Mouse (Mus musculus): ENCODE measurements around the gene Hemgn. TPM values are rescaled to one million over a fixed set of nuclear protein-coding genes. Genes with fewer than 3 reads are reported as not detected.

The Hemgn gene
- 0.09 and 0.77 TPM in 2 replicates for polyA plus RNA-seq (2015; fragmentation: Nextera tagmentation; extraction: Ambion mirVana)

DNA sequence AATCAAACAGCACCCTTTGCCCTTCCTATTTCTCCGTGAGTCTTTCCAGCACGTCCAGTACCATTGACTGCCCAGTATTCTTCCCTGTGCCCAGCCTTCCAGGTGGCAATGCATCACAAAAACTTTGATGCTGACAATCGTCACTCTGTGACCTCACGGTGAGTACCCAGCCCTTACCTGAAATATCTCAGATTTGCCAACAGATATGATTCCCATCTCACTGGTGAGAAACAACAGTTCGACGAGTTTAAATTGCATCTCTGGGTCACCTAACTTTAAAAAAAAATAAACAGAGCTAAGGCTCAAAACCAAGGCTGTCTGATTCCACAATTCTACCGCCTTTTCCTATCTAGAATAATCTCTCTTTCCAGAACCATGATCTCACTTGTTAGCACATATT is at the start of gene Hemgn:
TSS of gene Hemgn (minus strand) at position 101 of the 400 bp plus-strand sequence.
- H3K27me3 ChIP-seq = no peaks in the 10 kb centered on the region
- no peaks in the 10 kb centered on the region for H3K36me3 ChIP-seq (ENCODE audit: poor library complexity, severe bottlenecking)
- H3K4me1 ChIP-seq = no peaks in the 10 kb centered on the region
- WGBS = 86% methylated on average over 7 of the region's 7 CpGs
- H3K9ac ChIP-seq = no peak within 1 kb of the TSS
- H3K27ac ChIP-seq = no peak within 1 kb of the TSS
- H3K4me3 ChIP-seq = no peak within 1 kb of the TSS
- no peak for ATAC-seq
- no peak within 1 kb of the TSS for H3K4me2 ChIP-seq
- no peaks in the 10 kb centered on the region for H3K9me3 ChIP-seq (replicated peaks)

DNA sequence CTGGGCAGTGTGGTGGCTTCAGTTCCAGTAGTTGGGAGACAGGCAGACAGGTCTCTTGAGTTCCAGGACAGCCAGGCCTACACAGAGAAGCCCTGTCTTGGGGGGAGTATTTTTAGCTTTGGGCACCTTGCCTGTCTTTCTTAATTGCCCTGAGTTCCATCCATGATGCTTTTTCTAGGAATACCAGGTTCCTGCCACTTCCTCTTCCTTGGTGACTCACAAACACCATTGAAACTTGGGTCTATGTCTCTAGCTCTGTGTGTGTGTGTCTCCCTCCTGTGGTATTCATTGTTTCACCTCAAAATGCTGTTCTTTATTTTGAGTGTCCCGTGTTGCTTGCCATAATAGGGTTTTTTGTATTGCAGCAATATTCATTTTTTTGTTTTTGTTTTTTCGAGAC is 45.1 kb upstream of the Hemgn start:
- peaks cover 40% of the 10 kb centered on the region for H3K36me3 ChIP-seq (ENCODE audit: poor library complexity, severe bottlenecking)
- H3K4me1 ChIP-seq = peaks cover 39% of the 10 kb centered on the region
- 88% methylated on average over 2 of the region's 2 CpGs for WGBS
- no peaks in the 10 kb centered on the region for H3K27me3 ChIP-seq
- no peak overlapping the region for H3K9ac ChIP-seq
- ATAC-seq = no peak
- H3K27ac ChIP-seq = no peak overlapping the region
- H3K4me2 ChIP-seq = no peak overlapping the region
- no peaks in the 10 kb centered on the region for H3K9me3 ChIP-seq (replicated peaks)
- no peak overlapping the region for H3K4me3 ChIP-seq

DNA sequence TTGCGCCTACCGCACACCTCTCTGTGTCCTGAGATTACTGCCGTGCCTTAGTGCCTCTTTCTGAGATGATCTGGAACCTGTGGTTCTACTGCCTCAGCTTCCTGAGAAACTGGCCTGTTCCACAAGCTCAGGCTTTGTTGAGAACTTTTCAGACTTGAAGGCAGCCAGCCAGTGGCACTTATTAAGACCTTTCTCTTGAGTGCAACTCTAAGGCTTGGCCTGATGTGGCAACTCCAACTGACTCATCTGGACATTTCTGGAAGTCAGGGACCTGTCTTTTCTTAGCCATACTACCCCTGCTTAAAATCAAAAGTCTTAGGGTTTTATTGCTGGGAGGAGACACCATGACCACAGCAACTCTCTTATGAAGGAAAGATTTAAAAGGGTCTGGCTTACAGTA is 43.9 kb upstream of the Hemgn start:
- Histone ChIP-seq H3K4me3 (no peak overlapping the region), H3K27me3 (no peaks in the 10 kb centered on the region), H3K4me2 (no peak overlapping the region), H3K27ac (no peak overlapping the region), H3K4me1 (peaks cover 51% of the 10 kb centered on the region), H3K9me3 (replicated peaks) (no peaks in the 10 kb centered on the region), H3K9ac (no peak overlapping the region), H3K36me3 (ENCODE audit: poor library complexity, severe bottlenecking) (peaks cover 28% of the 10 kb centered on the region)
- ATAC-seq = no peak
- 96% methylated on average over 3 of the region's 3 CpGs for WGBS

DNA sequence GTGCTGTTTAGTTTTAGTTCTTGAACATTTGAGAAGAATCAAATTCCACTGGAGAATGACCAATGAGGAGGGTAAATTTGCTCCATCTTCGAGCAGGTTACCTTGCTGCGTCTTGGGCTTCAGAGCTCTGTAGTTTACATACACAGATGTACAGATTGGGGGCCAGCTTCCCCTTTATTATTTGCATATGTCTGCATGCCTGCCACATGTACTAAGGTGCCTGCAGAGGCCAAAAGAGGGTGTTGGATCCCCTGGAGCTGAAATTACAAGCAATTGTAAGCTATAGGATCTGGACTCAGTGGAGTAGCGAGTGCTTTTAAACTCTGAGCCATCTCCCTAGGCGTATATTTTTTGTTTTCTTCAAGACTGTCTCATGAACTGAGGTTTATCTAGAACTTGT is 43.5 kb upstream of the Hemgn start:
- WGBS = 91% methylated on average over 4 of the region's 4 CpGs
- no peak overlapping the region for H3K27ac ChIP-seq
- no peak overlapping the region for H3K4me3 ChIP-seq
- H3K4me2 ChIP-seq = no peak overlapping the region
- H3K9ac ChIP-seq = no peak overlapping the region
- peaks cover 52% of the 10 kb centered on the region for H3K4me1 ChIP-seq
- no peaks in the 10 kb centered on the region for H3K27me3 ChIP-seq
- H3K9me3 ChIP-seq (replicated peaks) = no peaks in the 10 kb centered on the region
- ATAC-seq = no peak
- peaks cover 25% of the 10 kb centered on the region for H3K36me3 ChIP-seq (ENCODE audit: poor library complexity, severe bottlenecking)

DNA sequence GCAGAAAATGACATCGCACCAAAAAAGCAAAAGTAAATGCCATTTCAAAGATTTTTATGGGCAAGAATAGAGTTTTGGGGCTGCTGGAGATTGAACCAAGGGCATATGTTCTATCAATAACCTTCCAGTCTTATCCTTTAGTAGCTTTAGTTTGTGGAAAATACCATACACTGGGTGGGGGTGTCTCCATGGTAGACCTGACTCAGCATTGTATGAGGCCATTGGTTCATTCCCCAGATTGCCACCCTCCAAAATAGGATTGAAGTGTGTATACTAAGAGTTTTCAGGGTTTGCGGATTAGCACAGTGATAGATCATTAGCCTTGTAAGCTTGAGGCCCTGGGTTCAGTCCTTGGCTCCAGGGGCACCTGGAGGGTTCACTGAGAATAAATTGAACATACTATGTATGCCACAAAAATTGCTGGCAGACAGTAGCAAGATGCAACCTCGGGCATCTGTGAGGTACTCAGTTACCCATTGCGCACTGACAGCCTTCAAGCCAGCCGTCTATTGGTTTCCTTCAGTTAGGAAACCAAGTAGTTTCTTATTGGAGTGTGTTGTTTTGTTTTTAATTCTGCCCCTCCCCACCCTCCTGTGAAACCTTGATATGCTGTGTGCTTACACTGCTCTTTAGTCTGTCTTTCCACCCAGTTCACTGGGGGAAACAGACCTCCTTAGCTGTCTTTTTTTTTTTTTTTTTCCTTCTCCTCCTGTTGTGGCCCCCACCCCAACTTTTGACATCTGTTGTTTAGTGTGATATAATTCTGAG is 41.0 kb upstream of the Hemgn start:
- WGBS = 75% methylated on average over 5 of the region's 5 CpGs
- H3K4me2 ChIP-seq = peak overlapping the region; percentile 90

DNA sequence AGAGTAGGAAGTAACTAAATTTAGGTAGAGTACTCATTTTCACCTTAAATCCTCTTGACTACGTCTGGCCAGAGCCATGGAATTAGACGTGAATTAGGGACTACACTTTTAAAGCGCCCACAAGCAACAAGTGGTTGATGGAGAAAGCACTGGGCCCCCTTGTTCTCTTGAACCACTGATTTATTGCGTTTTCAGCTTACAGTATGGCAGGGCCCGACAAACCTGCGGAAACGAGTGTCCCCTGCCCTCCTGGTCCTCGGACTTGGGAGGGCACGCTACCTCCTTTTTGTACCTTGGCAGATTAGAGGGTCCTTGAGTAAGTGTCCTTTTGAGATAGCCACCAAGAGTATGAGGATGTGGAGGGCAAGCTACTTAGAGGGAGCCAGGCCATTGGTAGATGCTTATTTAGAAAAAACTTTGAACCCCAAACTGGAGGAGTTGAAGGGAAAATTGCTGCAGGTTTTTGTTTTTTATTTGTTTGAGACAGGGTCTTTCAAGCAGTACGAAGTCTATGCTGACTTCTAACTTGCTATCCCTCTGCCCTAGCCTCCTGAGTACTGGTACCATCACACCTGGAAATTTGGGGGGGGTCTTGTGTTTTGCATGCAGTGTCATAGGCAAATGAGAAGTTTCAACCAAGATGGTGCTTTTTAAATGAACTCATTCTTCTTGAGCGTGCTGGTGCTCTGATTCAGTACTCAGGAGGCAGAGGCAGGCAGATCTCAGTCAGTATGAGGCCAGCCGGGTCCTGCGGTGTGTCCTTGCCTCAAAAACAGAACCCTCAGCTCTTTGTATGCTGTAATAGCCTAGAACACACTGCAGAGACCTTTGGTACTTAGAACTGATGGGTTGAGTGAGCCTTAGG is 39.8 kb upstream of the Hemgn start:
- H3K4me2 ChIP-seq = peak overlapping the region; percentile 90
- 0 out of 2 replicates have a peak, but pooled peaks cover 5% of the 10 kb centered on the region for H3K36me3 ChIP-seq (ENCODE audit: poor library complexity, severe bottlenecking)
- H3K9ac ChIP-seq = peak overlapping the region; percentile 99
- peak overlapping the region; percentile 99 for H3K27ac ChIP-seq
- 37% methylated on average over 13 of the region's 13 CpGs for WGBS
- H3K9me3 ChIP-seq (replicated peaks) = no peaks in the 10 kb centered on the region
- H3K27me3 ChIP-seq = no peaks in the 10 kb centered on the region
- no peak for ATAC-seq
- peaks cover 63% of the 10 kb centered on the region for H3K4me1 ChIP-seq
- peak overlapping the region; percentile 91 for H3K4me3 ChIP-seq

More for the DNA sequence above, 41.0 kb upstream of the Hemgn start:
- no peaks in the 10 kb centered on the region for H3K9me3 ChIP-seq (replicated peaks)
- H3K4me1 ChIP-seq = peaks cover 58% of the 10 kb centered on the region
- H3K4me3 ChIP-seq = no peak overlapping the region
- no peak for ATAC-seq
- no peak overlapping the region for H3K27ac ChIP-seq
- H3K36me3 ChIP-seq (ENCODE audit: poor library complexity, severe bottlenecking) = 0 out of 2 replicates have a peak, but pooled peaks cover 8% of the 10 kb centered on the region
- H3K9ac ChIP-seq = 0 out of 2 replicates have a peak overlapping the region, but pooled peaks have one; percentile 17
- no peaks in the 10 kb centered on the region for H3K27me3 ChIP-seq

DNA sequence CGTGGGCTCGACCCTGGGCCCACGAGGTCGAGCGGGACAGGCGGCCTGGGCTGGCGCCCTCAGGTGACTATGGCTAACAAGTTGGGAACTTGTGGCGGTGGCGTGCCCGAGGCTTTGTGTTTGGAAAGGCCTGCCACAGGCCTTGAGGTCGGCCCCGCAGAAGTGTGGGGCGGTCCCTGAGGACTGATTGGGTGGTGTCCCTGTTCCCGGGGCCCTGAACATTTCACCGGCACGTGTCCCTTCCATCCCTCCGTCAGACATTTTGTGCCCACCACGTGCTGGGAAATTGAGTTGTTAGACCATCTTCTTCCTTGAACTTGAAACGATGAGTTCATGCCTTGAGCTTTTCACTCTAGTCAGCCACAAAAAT is 39.2 kb upstream of the Hemgn start:
- peak overlapping the region; percentile 91 for H3K4me3 ChIP-seq
- under 1% methylated on average over 19 of the region's 19 CpGs for WGBS
- H3K4me1 ChIP-seq = peaks cover 61% of the 10 kb centered on the region

DNA sequence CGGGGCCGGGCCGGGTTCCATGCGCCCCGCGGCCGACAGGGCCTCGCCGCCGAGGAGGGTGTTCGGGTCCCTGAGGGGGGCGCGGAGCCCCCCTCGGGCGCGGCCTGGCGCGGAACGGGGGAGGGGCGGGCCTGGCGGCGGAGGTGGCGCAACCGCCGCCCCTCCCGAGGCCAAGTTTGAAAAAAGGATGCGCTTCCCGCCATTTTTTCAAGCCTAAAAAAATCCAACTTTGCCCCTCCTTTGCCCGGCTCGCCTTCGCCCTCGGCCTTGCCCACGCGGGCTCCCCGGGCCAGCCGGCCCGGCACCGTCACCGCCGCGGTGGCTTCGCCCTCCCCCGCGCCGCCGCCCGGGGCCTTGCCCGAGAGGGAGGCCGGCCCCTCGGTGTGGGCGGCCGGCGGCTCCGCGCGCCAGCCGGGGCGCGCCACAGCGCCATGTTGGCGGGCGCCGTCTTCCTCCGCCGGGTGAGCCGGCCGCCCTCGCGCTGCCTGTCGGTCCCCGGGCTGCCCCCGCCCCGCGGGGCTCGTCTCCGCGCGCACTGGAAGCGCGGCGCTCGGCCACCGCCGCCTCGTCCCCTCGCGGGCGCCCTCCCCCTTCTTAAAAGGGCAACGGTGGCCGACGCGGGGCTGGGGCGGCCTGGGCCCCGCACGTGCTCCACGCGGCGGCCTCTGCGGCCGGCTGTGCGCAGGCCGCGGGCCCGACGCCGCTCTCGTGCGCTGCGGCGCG is 38.6 kb upstream of the Hemgn start:
- Histone ChIP-seq H3K4me1 (peaks cover 57% of the 10 kb centered on the region), H3K4me3 (peak overlapping the region; percentile 91), H3K27me3 (no peaks in the 10 kb centered on the region), H3K9ac (peak overlapping the region; percentile 99), H3K4me2 (peak overlapping the region; percentile 90), H3K9me3 (replicated peaks) (no peaks in the 10 kb centered on the region), H3K36me3 (ENCODE audit: poor library complexity, severe bottlenecking) (0 out of 2 replicates have a peak, but pooled peaks cover 5% of the 10 kb centered on the region), H3K27ac (peak overlapping the region; percentile 99)
- ATAC-seq = peak; percentile 43
- under 1% methylated on average over 58 of the region's 111 CpGs for WGBS

More for the DNA sequence above, 39.2 kb upstream of the Hemgn start:
- peak overlapping the region; percentile 99 for H3K9ac ChIP-seq
- H3K36me3 ChIP-seq (ENCODE audit: poor library complexity, severe bottlenecking) = 0 out of 2 replicates have a peak, but pooled peaks cover 5% of the 10 kb centered on the region
- H3K9me3 ChIP-seq (replicated peaks) = no peaks in the 10 kb centered on the region
- no peaks in the 10 kb centered on the region for H3K27me3 ChIP-seq
- H3K4me2 ChIP-seq = peak overlapping the region; percentile 90
- peak; percentile 17; the same call in 1 of the 2 replicates for ATAC-seq
- peak overlapping the region; percentile 99 for H3K27ac ChIP-seq

DNA sequence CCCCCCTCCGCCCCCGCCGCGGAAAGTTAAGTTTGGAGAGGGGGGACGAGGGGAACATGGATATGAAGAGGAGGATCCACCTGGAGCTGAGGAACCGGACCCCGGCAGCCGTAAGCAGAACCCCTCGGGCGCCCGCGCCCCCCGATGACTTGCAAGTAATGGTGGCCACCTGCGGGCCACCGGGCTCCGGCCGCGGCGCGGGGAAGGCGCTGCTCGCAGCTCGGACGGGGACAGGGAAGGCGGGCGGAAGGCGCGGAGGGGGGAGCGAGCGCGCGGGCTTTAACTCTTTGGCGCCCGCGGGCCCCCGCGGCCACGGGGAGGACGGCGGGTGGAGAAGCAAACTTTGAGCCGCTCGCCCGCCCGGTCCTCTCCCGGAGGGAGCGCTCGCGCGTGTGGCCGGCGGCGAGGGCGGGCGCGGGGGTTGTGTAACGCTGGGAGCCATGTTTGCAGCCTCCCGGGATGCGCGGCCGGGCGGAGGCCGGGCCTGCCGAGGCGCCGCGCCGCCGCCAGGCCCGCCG is 38.0 kb upstream of the Hemgn start:
- Histone ChIP-seq H3K27me3 (no peaks in the 10 kb centered on the region), H3K4me1 (peaks cover 51% of the 10 kb centered on the region), H3K9me3 (replicated peaks) (no peaks in the 10 kb centered on the region), H3K9ac (peak overlapping the region; percentile 99), H3K27ac (peak overlapping the region; percentile 99), H3K4me3 (peak overlapping the region; percentile 91), H3K36me3 (ENCODE audit: poor library complexity, severe bottlenecking) (no peaks in the 10 kb centered on the region), H3K4me2 (peak overlapping the region; percentile 90)
- whole genome bisulfite sequencing = 1% methylated on average over 58 of the region's 70 CpGs
- ATAC-seq = peak; percentile 41

DNA sequence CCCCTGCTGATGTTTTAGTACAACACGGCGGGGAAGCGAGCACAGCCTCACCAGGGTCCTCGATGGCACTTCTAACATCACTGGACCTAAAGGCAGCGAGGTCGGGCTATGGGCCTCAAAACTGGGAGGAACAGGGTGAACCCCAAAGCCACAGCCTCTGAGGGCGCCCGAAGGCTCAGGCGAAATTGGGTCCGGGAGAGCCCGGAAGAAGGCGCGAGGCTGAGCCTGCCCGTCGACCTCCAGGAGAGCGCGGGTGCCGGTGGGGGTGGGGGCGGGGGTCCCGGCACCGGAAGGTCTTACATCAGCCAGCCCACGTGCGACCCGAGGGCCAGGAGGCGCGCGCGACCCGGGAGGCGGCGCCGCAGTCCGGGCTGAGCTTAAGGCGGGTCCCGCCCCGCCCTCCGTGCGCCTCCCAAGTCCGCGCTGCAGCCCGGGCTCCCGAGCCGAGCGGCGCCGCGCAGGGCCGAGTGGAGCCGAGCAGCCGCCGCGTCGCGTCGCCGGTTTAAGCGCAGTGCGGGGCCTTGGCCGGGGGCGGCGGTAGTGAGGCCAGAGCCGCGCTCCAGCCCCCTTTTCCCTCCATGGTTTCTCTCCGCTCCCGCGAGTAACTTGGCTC is 37.3 kb upstream of the Hemgn start, which contains the start of gene Anp32b:
TSS of gene Anp32b (plus strand) at position 384 of the 613 bp plus-strand sequence.
- Histone ChIP-seq H3K27me3 (no peaks in the 10 kb centered on the region), H3K4me2 (peak within 1 kb of the TSS; percentile 90), H3K27ac (peak within 1 kb of the TSS; percentile 99), H3K4me3 (peak within 1 kb of the TSS; percentile 91), H3K4me1 (peaks cover 46% of the 10 kb centered on the region), H3K9ac (peak within 1 kb of the TSS; percentile 99), H3K36me3 (ENCODE audit: poor library complexity, severe bottlenecking) (no peaks in the 10 kb centered on the region), H3K9me3 (replicated peaks) (no peaks in the 10 kb centered on the region)
- under 1% methylated on average over 55 of the region's 66 CpGs for WGBS
- ATAC-seq = peak; percentile 96

DNA sequence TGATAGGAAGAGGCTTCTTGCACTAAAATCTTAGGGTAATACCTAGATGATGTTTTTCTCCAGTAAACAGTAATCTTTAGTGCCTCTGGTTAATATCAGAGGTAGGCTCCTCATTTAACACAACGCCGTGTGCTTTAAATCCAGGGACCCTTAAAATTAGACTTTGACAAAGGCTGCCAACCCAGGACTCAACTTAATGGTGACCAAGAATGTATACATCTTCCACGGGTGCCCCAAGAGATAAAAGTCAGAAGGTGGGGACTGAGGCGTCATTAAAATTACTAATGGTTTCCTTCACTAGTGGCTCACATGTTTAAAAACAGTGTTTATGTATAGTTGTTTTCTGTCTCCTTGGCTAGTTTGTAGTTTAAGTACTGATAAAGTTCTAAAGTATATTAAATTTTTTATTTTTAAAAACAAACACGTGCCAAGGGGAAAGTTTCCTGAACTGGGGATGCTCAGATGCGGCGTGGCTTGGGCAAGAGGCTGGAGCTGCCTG is 36.8 kb upstream of the Hemgn start:
- no peaks in the 10 kb centered on the region for H3K36me3 ChIP-seq (ENCODE audit: poor library complexity, severe bottlenecking)

More for the DNA sequence above, 36.8 kb upstream of the Hemgn start:
- peak overlapping the region; percentile 91 for H3K4me3 ChIP-seq
- 32% methylated on average over 7 of the region's 7 CpGs for WGBS
- H3K27me3 ChIP-seq = no peaks in the 10 kb centered on the region
- H3K9me3 ChIP-seq (replicated peaks) = no peaks in the 10 kb centered on the region
- peak overlapping the region; percentile 90 for H3K4me2 ChIP-seq
- H3K4me1 ChIP-seq = peaks cover 40% of the 10 kb centered on the region
- ATAC-seq = no peak
- H3K9ac ChIP-seq = peak overlapping the region; percentile 99
- peak overlapping the region; percentile 99 for H3K27ac ChIP-seq
